Mouse (Mus musculus): ENCODE results near the gene Dnajc6.
A peak's percentile ranks its signal among the peaks of the same experiment; 100 is the strongest.

Gene Dnajc6

DNA sequence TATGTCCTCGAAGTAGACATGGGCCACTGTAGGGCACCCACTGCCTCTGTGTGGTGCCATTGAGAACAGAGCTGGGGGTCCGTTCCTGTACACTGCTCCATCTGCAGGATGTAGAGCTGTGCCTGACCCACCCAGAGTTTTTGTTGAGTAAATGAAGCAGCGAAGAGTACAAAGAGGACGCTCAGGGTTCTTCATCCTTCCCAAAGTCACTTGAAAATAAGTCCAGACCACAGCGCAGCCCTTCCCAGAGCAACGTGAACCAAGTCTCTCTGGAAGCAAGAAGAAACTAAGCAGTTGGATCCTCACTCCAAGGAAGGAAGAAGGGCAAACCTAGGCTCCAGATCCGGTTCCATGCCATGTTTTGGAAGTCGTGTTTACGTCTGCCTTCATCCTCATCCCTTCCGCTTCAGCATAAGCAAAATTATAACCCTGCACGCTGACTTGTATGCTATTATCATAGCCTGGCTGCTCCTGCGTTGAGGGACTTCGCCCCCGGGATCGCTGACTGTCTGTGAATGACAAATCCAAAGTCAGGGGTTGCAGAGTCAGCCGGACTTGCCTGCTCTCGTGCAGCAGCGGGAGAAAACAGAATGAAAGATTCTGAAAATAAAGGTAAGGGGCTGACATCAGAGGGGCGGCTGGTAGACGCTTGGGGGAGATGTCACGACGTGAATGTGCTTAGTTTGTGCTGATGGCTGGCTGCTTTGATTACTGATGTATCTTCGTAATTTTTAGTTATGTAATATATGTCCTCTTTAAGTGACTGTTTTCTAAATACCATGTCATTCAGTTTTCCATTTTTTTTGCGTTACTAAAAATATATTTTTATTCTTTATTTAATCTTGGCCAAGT, 11.3 kb downstream of the Dnajc6 start:
- DNase-seq: peak; percentile 68

DNA sequence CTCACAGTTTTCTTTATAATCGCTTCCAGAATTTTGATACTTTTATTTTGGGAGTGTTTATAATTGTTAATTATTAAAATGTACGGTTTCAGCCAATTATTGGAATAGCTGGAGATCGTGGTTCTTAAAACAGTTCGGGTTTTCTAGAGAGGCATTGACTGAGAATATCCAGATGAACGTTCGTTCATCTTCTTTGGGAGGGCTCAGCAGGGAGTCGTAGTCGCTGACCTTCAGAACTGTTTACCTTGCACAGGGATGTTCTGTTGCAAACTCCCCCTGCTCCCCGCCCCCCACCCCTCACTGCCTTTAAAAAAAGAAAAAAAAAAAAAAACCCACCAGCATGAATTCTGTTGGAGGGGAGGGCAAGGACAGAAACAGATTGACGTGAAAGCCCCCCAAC, 12.0 kb downstream of the Dnajc6 start:
- no peak for DNase-seq

GRCm38 (mm10) chr4:101508851-101509577, 12.6 kb downstream of the Dnajc6 start:
- DNase-seq: peak; percentile 70

- no peak for DNase-seq
Observed at GRCm38 (mm10) chr4:101510111-101510903, 13.9 kb downstream of the Dnajc6 start.

GRCm38 (mm10) chr4:101510904-101511210, 14.4 kb downstream of the Dnajc6 start:
- no peak for DNase-seq

GRCm38 (mm10) chr4:101511768-101512521, 15.5 kb downstream of the Dnajc6 start:
- DNase-seq: no peak

DNA sequence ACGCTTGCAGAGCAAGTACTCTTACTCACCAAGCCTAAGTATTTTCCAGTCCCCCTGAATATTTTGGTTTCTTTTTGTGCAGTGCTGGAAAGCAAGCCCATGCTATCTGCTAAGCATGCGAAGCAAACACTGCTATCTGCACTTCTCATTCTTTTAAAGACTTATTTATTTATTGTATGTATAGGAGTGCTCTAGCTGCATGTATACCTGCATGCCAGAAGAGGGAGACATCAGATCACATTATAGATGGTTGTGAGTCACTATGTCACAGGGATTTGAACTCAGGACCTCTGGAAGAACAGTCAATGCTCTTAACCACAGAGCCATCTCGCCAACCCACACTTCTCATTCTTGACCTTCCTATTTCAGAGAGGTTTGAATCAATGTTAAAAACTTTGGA, 16.8 kb downstream of the Dnajc6 start:
- no peak for DNase-seq

GRCm38 (mm10) chr4:101515853-101516252, 19.4 kb downstream of the Dnajc6 start:
- DNase-seq: no peak

- no peak for DNase-seq
Observed at GRCm38 (mm10) chr4:101516434-101517168, 20.2 kb downstream of the Dnajc6 start.

DNA sequence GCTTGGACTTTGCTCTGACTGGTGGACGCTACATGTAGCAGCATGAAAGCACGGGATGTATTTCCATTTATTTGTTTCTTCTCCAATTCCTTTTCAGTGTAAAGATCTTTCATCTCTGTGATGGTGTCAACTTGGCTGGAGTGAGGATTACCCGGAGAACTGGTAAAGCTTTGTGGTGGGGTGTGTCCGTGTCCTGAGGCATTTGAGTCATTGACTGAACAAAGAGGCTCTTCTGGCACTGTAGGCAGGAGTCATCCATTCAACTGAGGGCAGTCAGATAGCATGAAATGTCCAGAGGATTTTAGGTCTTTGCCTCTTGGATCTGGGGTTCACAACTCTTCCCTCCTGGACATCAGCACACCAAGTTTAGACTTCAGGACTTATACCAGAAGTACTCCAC, 35.5 kb downstream of the Dnajc6 start:
- no peak for DNase-seq

DNA sequence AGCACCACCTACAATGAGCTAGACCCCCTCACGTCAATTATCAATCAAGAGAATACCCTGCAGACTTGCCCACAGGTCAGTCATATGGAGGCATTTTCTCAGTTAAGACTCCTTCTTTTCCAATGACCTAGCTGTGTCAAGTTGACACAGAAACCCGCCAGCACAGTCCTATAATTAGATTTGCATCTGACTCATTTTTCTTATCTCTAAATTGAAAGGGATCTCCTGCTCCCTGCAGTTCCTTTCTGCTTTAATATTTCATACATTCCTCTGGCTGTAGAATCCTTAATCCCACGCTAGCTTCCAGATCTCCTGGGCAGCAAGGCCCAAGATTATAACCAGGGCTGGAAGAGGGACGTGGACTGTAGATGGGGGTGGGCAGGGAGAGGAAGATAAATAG, 44.1 kb downstream of the Dnajc6 start:
- DNase-seq: no peak

DNA sequence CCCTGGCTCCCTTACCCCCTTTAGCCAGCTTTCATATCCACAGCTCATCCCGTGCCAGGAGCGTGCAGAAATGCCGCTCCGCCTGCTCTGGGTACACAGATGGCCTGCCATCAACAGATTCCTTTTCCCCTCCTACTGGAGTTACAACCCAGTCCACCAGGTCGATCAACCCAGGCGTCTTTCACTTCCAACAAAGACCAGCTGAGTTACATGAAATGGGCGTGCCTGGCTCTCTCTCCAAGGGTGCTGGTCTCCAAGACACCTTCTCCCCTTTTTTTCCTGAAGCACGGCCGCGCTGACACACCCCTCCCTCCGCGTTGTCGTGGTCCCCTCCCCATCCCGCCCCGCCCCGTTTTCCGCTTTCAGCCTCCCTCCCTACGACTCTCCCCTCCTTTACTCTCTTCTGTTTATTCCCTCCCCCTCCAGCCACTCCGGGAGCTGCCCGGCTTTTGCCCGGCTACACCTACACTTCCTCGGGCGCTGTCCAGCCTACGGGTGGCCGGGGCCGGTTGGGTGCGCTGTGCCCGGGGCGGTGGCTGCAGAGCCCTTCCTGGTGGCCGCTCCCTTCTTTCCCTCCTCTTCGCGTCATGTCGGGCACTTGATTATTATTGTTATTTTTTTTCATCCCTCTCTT, 53.6 kb downstream of the Dnajc6 start:
- DNase-seq: peak; percentile 65

- peak; percentile 84 for DNase-seq
Observed at GRCm38 (mm10) chr4:101550671-101551161, 54.3 kb downstream of the Dnajc6 start.

- no peak for DNase-seq
Observed at GRCm38 (mm10) chr4:101551425-101551824, 55.0 kb downstream of the Dnajc6 start.

DNA sequence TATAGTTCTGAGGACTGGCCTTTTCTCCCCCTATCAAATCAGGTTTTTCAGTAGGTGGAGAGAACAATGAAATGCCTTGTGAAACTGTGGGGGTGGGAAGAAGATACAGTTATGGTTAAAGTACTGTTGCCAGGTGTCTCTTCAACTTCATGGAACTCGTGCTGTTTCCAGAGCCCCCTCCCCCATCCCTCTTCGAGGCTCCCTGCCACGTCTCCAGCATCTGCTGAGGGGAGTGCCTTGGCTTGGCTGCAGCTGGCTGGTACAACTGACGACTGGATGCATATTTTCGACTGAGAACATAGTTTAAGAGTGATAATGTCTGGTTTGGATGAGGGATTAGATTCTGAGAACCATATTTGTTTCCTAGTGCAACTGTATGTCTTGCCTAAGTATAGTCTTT, 55.9 kb downstream of the Dnajc6 start:
- DNase-seq: no peak

GRCm38 (mm10) chr4:101555016-101555415, 58.6 kb downstream of the Dnajc6 start:
- DNase-seq: no peak

GRCm38 (mm10) chr4:101560137-101560536, 63.7 kb downstream of the Dnajc6 start:
- no peak for DNase-seq

GRCm38 (mm10) chr4:101562836-101563235, 66.4 kb downstream of the Dnajc6 start:
- DNase-seq: no peak

GRCm38 (mm10) chr4:101563607-101564006, 67.2 kb downstream of the Dnajc6 start:
- DNase-seq: no peak

DNA sequence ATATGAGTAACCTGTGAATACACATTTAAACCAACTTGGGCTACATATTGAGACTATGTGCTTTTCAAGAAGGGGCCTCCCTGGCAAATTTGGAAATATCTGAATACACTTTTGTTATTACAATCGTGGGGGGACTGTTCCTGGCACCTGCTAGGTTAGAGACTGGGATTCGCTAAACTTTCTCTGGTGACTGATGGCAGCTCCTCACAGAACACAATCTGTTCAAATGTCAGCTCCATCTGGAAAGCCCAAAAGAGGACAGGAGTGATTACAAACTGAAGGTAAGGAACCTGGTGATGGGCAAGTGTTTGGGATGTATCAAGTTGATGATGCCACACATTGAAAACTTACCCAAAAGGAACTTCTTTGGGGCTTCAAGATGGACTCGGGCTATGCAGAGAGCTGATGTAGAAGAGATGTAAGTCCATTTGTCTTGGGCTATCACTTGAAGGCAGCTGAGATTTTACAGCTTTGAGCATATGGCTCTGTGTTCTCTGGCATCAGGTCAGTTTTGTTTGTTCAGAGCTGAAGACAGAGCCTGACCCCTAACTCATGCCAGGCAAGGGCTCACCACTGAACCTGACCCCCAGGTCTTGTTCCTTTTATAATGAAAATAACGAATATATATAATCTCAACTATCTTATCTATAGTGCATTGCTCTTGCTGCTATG, 68.4 kb downstream of the Dnajc6 start:
- no peak for DNase-seq

DNA sequence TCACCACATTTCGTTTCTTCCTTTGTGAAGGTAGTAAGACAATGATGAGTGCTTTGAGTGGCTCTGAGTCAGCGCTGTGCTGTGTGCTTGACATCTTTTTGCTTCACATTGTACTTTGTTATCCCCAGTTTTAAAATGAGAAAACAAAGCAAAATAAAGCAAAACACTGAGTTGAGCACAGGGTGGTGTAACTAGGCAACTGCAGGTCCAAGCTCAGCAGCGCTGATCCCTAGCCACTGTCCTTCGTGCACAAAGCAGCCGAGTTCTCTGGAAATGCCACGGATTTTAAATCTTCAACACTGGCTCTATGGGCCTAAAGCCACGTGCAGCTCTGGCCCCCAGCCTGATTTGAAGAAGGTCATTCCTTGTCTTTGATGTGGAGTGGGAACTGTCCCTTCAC, 72.6 kb downstream of the Dnajc6 start:
- DNase-seq: no peak
